Mouse (Mus musculus): ENCODE measurements around the gene Grip1. TPM values are rescaled to one million over a fixed set of nuclear protein-coding genes. Genes with fewer than 3 reads are reported as not detected.

The Grip1 gene
- polyA plus RNA-seq, 1 experiment from 2014 or later, result 2.3 TPM

DNA sequence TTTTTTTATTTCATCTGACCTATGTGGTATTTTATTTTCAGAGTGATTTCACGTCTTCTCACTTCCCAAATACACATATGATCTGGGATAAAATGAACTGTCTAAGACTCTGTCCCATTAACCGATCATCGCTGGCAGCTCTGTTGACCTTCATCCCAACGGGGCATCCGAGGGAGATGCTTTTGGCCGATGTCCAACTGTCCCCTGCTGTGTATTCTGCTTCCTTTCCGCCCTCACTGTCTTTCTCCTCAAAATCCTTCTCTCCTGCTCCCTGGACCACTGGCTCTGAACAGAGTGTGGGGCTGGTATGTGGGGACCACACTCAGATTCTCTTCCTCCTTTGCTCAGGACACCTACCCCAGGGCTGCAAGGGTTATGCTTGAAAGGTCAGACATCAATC is 370.1 kb downstream of the Grip1 start:
- Histone ChIP-seq H3K4me3 (replicated peaks) (no peak overlapping the region), H3K9me3 (no peaks in the 10 kb centered on the region), H3K27ac (no peak overlapping the region), H3K9ac (no peak overlapping the region), H3K27me3 (replicated peaks) (no peaks in the 10 kb centered on the region), H3K4me1 (peaks cover 4% of the 10 kb centered on the region; the same call in 1 of the 2 replicates), H3K36me3 (no peaks in the 10 kb centered on the region), H3K4me2 (no peak overlapping the region)
- ATAC-seq (ENCODE audit: insufficient read depth, low FRiP score, low read depth), result no peak
- WGBS, result 62% methylated on average over 7 of the region's 7 CpGs

- peaks cover under 1% of the 10 kb centered on the region; the same call in 1 of the 2 replicates for H3K4me1 ChIP-seq
- no peak overlapping the region for H3K27ac ChIP-seq
- H3K4me3 ChIP-seq (replicated peaks), result no peak overlapping the region
- WGBS, result 39% methylated on average over 11 of the region's 11 CpGs
- H3K4me2 ChIP-seq, result no peak overlapping the region
- H3K36me3 ChIP-seq, result no peaks in the 10 kb centered on the region
- H3K9ac ChIP-seq, result no peak overlapping the region
- H3K9me3 ChIP-seq, result no peaks in the 10 kb centered on the region
- no peaks in the 10 kb centered on the region for H3K27me3 ChIP-seq (replicated peaks)
- ATAC-seq (ENCODE audit: insufficient read depth, low FRiP score, low read depth), result no peak
These were observed 370.9 kb downstream of the Grip1 start for GRCm38 (mm10) chr10:119824521-119824920.

DNA sequence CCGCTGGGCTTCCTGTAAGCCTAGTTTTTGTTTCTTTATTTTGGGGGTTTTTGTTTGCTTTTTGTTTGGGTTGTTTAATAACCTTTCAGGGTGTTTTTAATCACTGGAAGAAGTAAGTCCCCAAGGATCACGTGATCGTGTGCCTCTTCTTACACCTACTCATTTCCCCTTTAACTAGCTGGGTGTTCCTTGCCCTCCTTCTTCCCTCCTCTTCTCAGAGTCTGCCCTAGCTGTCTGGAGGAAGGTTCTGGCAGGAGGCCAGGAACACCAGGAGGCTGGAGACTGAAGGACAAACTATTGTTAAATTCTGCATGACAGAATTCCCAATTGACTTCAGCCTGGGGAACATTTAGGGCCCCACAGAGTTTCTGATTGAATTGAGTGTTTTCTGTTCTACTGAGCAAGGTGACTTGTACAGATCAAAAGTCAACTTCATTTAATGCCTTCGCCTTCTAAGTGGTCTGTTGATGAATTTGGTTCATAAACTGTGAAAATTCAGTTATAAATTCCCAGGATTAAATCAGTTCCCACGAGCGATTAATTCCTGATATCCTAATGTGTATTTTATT is 376.8 kb downstream of the Grip1 start:
- WGBS, result 78% methylated on average over 6 of the region's 6 CpGs
- no peaks in the 10 kb centered on the region for H3K9me3 ChIP-seq
- H3K27me3 ChIP-seq (replicated peaks), result no peaks in the 10 kb centered on the region

DNA sequence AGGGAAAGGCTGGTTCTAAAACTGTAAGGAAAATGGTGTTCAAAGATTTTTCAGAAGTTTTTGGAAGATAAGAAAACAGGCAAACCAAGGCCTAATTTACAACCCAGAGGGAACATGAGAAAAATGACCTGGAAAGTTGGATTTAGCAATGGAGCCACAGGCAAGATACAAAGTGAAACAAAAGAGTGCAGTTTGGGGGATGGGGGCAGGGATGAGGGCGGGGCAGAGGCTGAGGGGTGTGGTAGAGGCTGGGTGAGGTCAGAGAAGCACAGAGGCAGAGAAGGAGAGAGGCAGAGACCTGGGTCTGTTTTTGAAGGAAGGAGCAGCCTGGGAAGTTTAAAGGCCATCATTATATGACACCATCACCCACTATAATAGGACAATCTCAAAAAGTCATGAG is 377.5 kb downstream of the Grip1 start:
- Histone ChIP-seq H3K27me3 (replicated peaks) (no peaks in the 10 kb centered on the region), H3K4me2 (no peak overlapping the region)

More for the DNA sequence above, 376.8 kb downstream of the Grip1 start:
- Histone ChIP-seq H3K4me2 (no peak overlapping the region), H3K36me3 (no peaks in the 10 kb centered on the region), H3K4me3 (replicated peaks) (no peak overlapping the region), H3K27ac (no peak overlapping the region), H3K4me1 (no peaks in the 10 kb centered on the region), H3K9ac (no peak overlapping the region)
- ATAC-seq (ENCODE audit: insufficient read depth, low FRiP score, low read depth), result no peak

GRCm38 (mm10) chr10:119833334-119833733 is 379.7 kb downstream of the Grip1 start:
- Histone ChIP-seq H3K27me3 (replicated peaks) (no peaks in the 10 kb centered on the region), H3K9ac (no peak overlapping the region), H3K4me3 (replicated peaks) (no peak overlapping the region), H3K36me3 (no peaks in the 10 kb centered on the region), H3K4me1 (no peaks in the 10 kb centered on the region), H3K4me2 (no peak overlapping the region), H3K27ac (no peak overlapping the region), H3K9me3 (no peaks in the 10 kb centered on the region)
- 86% methylated on average over 5 of the region's 5 CpGs for WGBS
- ATAC-seq (ENCODE audit: insufficient read depth, low FRiP score, low read depth), result no peak

More for the DNA sequence above, 377.5 kb downstream of the Grip1 start:
- Histone ChIP-seq H3K4me1 (no peaks in the 10 kb centered on the region), H3K9ac (no peak overlapping the region), H3K9me3 (no peaks in the 10 kb centered on the region), H3K4me3 (replicated peaks) (no peak overlapping the region), H3K27ac (no peak overlapping the region), H3K36me3 (no peaks in the 10 kb centered on the region)
- ATAC-seq (ENCODE audit: insufficient read depth, low FRiP score, low read depth), result no peak
- 81% methylated on average over 1 of the region's 1 CpGs for WGBS

DNA sequence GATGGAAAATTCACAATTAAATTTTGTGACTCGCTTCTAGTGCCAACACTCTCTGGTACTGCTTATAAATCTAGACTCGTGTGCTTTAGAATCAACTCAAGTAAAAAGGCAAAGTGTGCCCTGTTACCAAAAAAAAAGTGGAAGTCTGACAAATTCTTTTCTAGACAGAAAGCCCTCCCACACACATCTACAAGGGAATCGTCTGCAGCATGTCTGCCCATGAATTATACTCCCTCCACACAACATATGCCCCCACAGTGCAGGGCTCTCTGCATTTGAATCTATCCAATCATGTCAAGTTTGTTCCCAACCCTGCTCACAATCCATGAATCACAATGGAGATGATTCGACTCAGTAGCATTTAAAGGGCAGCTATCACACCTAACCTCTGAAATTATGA is 380.5 kb downstream of the Grip1 start:
- no peaks in the 10 kb centered on the region for H3K36me3 ChIP-seq
- ATAC-seq (ENCODE audit: insufficient read depth, low FRiP score, low read depth), result no peak
- no peak overlapping the region for H3K4me3 ChIP-seq (replicated peaks)
- no peaks in the 10 kb centered on the region for H3K9me3 ChIP-seq
- H3K27me3 ChIP-seq (replicated peaks), result no peaks in the 10 kb centered on the region
- H3K27ac ChIP-seq, result no peak overlapping the region
- no peak overlapping the region for H3K4me2 ChIP-seq
- no peaks in the 10 kb centered on the region for H3K4me1 ChIP-seq
- WGBS, result 58% methylated on average over 4 of the region's 4 CpGs
- H3K9ac ChIP-seq, result no peak overlapping the region

DNA sequence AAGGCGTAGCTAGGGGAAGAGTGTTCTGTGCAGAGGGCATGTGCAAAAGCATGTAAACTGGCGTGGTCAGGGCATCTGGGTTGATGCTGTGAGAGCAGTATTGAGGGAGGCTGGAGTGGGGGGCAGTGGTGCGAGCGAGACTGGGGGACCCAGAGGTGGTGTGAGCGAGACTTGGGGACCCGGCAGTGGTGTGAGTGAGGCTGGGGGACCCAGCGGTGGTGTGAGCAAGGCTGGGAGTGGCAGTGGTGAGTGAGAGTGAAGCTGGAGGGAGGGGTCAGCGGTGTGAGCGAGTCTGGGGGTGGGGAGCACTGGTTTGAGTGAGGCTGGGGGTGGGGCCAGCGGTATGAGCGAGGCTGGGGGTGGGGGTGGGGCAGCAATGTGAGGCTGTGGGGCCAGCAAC is 386.0 kb downstream of the Grip1 start:
- H3K4me3 ChIP-seq (replicated peaks), result no peak overlapping the region
- no peaks in the 10 kb centered on the region for H3K36me3 ChIP-seq
- no peak overlapping the region for H3K4me2 ChIP-seq
- H3K27ac ChIP-seq, result no peak overlapping the region
- no peak overlapping the region for H3K9ac ChIP-seq
- ATAC-seq (ENCODE audit: insufficient read depth, low FRiP score, low read depth), result no peak
- no peaks in the 10 kb centered on the region for H3K27me3 ChIP-seq (replicated peaks)
- no peaks in the 10 kb centered on the region for H3K4me1 ChIP-seq
- WGBS, result 81% methylated on average over 11 of the region's 11 CpGs
- no peaks in the 10 kb centered on the region for H3K9me3 ChIP-seq

DNA sequence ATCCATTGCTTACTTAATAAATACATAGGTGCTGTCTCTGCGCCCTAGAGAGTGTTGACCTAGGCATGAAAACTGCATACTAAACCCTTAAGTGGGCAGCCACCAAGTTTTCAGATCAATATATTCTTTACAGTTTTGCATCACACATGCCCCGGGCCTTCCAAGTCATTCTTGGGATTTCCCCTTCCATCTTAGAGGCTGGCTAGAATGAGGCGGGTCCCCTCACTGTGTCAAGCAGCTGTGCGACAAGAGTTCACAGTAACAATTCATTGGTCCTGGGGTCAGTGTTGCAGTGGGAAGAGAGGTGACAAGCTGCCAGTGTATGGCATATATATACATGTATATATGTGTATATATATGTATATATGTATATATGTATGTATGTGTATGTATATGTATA is 388.4 kb downstream of the Grip1 start:
- H3K4me2 ChIP-seq, result no peak overlapping the region
- no peak overlapping the region for H3K27ac ChIP-seq
- H3K36me3 ChIP-seq, result no peaks in the 10 kb centered on the region
- no peak overlapping the region for H3K4me3 ChIP-seq (replicated peaks)
- H3K9ac ChIP-seq, result no peak overlapping the region
- ATAC-seq (ENCODE audit: insufficient read depth, low FRiP score, low read depth), result no peak
- no peaks in the 10 kb centered on the region for H3K9me3 ChIP-seq
- 78% methylated on average over 4 of the region's 4 CpGs for WGBS
- no peaks in the 10 kb centered on the region for H3K27me3 ChIP-seq (replicated peaks)
- H3K4me1 ChIP-seq, result no peaks in the 10 kb centered on the region

GRCm38 (mm10) chr10:119845705-119846410 is 392.2 kb downstream of the Grip1 start:
- Histone ChIP-seq H3K9me3 (no peaks in the 10 kb centered on the region), H3K9ac (no peak overlapping the region), H3K36me3 (no peaks in the 10 kb centered on the region), H3K4me1 (no peaks in the 10 kb centered on the region), H3K27ac (no peak overlapping the region), H3K4me2 (no peak overlapping the region), H3K4me3 (replicated peaks) (no peak overlapping the region), H3K27me3 (replicated peaks) (no peaks in the 10 kb centered on the region)
- 83% methylated on average over 11 of the region's 11 CpGs for WGBS
- ATAC-seq (ENCODE audit: insufficient read depth, low FRiP score, low read depth), result no peak

DNA sequence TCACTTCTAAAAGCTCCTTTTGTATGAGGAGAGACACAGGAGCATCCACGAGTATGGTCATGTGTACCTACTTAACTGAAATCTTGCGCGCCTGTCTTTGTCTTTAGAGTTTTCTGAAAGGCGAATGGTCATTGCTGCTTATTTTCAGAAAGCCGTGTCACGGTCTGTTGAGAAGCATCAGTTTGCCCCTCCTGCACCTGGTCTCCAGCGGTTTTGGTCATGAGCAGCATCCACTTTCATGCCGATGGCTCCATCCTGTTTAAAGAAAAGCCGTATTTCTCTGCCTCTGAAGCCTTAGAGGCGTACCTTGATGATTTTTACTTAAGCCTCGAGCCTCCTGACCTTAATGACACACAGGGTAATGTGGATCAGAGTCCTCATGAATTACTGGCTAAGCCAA is 398.0 kb downstream of the Grip1 start:
- Histone ChIP-seq H3K4me2 (no peak overlapping the region), H3K4me1 (no peaks in the 10 kb centered on the region), H3K9me3 (no peaks in the 10 kb centered on the region), H3K36me3 (no peaks in the 10 kb centered on the region), H3K27ac (no peak overlapping the region), H3K27me3 (replicated peaks) (no peaks in the 10 kb centered on the region), H3K9ac (no peak overlapping the region), H3K4me3 (replicated peaks) (no peak overlapping the region)
- WGBS, result 76% methylated on average over 11 of the region's 11 CpGs
- ATAC-seq (ENCODE audit: insufficient read depth, low FRiP score, low read depth), result no peak

DNA sequence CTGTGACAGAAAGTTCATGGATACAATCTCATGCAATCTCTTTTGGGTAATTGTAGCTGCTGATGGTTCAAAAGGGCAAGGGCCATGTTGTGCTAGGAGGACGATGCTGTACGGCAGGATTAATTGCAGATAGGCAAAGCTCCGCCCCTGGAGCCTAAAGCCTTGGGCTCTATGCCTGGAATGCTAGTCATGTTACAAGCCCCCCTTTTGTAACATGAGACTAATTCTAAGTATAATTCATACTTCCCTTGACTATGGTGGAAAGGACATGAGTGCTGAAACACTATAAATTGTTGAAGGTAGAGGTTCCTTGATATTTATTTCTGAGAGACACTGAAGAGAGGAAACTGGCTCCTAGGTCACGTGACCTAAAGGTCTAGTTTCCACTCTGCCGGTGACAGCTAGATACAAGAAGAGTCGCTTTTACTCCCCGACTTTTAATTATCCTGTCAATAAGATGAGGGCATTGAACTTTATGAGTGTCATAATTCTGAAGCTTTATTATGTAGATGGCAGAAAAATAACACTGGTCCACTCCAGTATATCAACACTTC is 399.0 kb downstream of the Grip1 start:
- Histone ChIP-seq H3K4me2 (no peak overlapping the region), H3K4me3 (replicated peaks) (no peak overlapping the region), H3K27ac (no peak overlapping the region), H3K36me3 (no peaks in the 10 kb centered on the region), H3K4me1 (no peaks in the 10 kb centered on the region), H3K9me3 (no peaks in the 10 kb centered on the region), H3K27me3 (replicated peaks) (no peaks in the 10 kb centered on the region), H3K9ac (no peak overlapping the region)
- ATAC-seq (ENCODE audit: insufficient read depth, low FRiP score, low read depth), result no peak
- 65% methylated on average over 7 of the region's 7 CpGs for WGBS

GRCm38 (mm10) chr10:119867726-119868125 is 414.1 kb downstream of the Grip1 start:
- no peaks in the 10 kb centered on the region for H3K4me1 ChIP-seq
- no peak for ATAC-seq (ENCODE audit: insufficient read depth, low FRiP score, low read depth)

More at GRCm38 (mm10) chr10:119867726-119868125, 414.1 kb downstream of the Grip1 start:
- H3K4me3 ChIP-seq (replicated peaks), result no peak overlapping the region
- H3K4me2 ChIP-seq, result no peak overlapping the region
- H3K27ac ChIP-seq, result no peak overlapping the region
- no peaks in the 10 kb centered on the region for H3K36me3 ChIP-seq
- 84% methylated on average over 3 of the region's 3 CpGs for WGBS
- no peaks in the 10 kb centered on the region for H3K27me3 ChIP-seq (replicated peaks)
- H3K9ac ChIP-seq, result no peak overlapping the region
- no peaks in the 10 kb centered on the region for H3K9me3 ChIP-seq

Data from stomach, embryonic 15.5 days (tissue).